Mouse (Mus musculus) layer of hippocampus, postnatal 10 days (tissue): ENCODE data around the gene Cltc. TPM values are rescaled to one million over a fixed set of nuclear protein-coding genes. Genes with fewer than 3 reads are reported as not detected.
"Not testable (repeated sequence)": the region's sequence is repeated elsewhere in the genome, so short reads cannot be mapped to it uniquely, and the experiment has no call there.

Source experiments
- DNase-seq, 2 experiments: peaks; one replicate each; pipeline ENCODE4 v3.0.0; 2021; ENCODE audit warnings: low spot score in 2 of 2
- total RNA-seq, 2 experiments: library from RNA; stranded (reverse); gene quantifications; 2 replicates each; pipeline ENCODE4 v1.2.3; 2021

Cltc gene
- total RNA-seq, 2 experiments from 2014 or later, result 465 to 466 TPM

GRCm38 (mm10) chr11:86738956-86739355 is 18.4 kb downstream of the Cltc start:
- DNase-seq, result no peak

- DNase-seq, result not testable (repeated sequence)
Measured at GRCm38 (mm10) chr11:86738308-86738707, 19.1 kb downstream of the Cltc start.

GRCm38 (mm10) chr11:86737301-86738000 is 19.9 kb downstream of the Cltc start:
- no peak for DNase-seq

- DNase-seq, result no peak
Measured at GRCm38 (mm10) chr11:86734993-86735392, 22.4 kb downstream of the Cltc start.

- no peak for DNase-seq
Measured at GRCm38 (mm10) chr11:86734241-86734939, 23.0 kb downstream of the Cltc start.

GRCm38 (mm10) chr11:86731443-86731842 is 25.9 kb downstream of the Cltc start:
- DNase-seq, result no peak

GRCm38 (mm10) chr11:86725607-86726006 is 31.8 kb downstream of the Cltc start:
- no peak for DNase-seq

- DNase-seq, result no peak
Measured at GRCm38 (mm10) chr11:86724982-86725381, 32.4 kb downstream of the Cltc start.

DNA sequence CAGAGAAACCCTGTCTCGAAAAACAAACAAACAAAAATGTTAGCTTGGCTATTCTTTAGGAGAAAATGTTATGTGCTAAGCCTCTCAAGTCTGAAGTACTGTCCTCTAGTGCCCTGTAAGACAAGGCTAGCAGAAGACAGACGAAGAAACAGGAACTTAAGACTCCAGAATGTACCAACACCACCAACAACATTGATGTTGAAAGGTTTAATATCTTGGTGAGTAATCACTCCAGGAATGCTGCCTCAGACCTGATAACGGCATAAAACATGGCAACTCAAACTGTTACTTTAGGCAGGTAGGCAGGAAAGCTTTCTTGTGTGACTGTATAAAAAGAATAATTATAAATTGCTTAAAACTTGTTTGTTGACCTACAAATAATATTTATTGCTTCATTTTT is 33.4 kb downstream of the Cltc start:
- no peak for DNase-seq

- DNase-seq, result no peak
Measured at GRCm38 (mm10) chr11:86719390-86719789, 38.0 kb downstream of the Cltc start.

- no peak for DNase-seq
Measured at GRCm38 (mm10) chr11:86718369-86718768, 39.0 kb downstream of the Cltc start.

DNA sequence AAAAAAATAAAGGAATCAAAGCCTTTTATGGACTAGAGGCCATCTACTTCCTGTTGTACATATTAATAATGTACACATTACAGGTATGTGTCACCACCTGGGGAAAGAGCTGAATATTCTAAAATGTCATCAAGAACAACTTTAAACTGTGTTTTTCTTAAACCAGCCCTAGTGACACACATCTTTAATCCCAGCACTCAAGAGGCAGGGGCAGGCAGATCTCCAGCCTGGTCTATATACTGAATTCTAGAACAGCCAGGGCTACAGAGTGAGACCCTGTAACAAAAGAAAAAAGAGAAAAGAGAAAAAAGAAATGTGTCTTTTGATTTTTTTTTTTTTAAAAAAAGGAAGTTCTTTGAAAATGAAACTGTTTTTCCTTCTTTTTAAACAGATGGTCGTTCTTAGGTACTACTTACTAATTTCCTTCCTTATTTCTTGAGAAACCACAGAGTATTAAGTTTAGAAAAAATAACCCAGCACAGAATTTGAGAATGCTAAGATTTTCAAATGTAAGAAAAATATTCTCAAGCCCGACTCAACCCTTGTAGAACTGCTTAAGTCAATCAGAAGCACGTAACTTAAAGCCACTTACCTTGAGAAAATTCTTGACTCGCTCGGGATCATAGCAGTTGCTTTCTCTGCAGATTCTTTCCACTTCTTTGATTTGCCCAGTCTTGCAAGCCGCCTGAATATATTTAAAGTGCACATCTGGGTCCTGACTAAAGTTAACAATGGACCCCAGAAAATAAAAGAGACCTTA is 39.9 kb downstream of the Cltc start:
- DNase-seq, result no peak

DNA sequence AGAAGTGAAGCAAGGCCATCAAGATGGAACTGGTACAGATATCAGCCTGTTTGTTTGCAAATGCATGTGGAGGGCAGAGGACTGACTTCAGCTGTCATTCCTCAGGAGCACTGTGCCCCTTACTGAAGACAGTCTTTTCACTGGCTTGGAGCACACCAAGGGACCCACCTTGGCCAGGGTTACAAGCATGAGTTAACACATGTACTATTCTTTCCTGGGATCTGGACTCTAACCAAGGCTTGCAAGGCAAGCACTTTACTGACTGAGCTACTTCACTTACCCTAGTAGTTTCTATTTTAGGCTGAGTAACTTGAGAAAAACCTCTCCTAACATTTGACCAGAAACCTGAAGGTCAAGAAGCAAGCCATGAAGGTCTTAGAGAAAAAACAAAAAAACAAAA is 42.8 kb downstream of the Cltc start:
- no peak for DNase-seq

DNA sequence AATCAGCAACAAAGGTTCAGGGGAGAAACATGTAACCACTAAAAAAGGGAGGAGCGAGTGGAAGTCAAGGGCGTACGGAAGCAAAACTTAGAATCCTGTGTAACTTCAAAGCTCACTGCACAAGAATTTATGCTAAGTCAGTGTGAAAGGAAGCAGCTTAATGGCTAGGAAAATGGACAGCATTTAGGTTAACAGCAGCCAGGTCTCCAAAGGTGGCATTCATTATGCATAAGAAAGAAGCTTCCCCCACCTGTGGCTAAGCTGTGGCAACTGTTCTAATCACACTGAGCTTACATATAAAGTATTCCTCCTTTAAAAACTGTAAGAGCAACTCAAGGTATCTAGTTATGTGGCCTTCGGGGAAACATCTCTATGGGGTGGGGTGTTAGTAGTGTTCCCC is 56.2 kb downstream of the Cltc start:
- DNase-seq, result no peak

- no peak for DNase-seq
Measured at GRCm38 (mm10) chr11:86695461-86695860, 61.9 kb downstream of the Cltc start.

GRCm38 (mm10) chr11:86692546-86692945 is 64.8 kb downstream of the Cltc start:
- no peak for DNase-seq

GRCm38 (mm10) chr11:86691956-86692355 is 65.4 kb downstream of the Cltc start:
- DNase-seq, result no peak

DNA sequence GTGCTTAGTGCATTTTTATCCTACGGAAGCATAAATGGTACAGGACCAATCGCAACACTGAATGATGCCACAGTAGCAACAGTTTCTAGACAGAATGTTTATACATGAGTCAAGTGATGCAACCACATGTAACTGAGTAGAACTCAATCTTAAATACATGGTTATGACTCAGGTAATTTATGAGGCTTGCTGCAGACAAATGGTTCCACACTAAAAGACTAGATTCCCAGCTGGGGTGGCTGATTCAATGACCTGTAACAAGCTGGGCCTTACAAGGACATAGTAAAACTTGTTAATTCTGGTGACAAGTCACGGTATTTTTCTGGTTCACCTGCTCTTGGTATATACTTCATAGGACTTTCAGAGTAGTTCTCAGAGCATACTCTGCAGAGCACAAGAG is 65.9 kb downstream of the Cltc start:
- DNase-seq, result no peak

DNA sequence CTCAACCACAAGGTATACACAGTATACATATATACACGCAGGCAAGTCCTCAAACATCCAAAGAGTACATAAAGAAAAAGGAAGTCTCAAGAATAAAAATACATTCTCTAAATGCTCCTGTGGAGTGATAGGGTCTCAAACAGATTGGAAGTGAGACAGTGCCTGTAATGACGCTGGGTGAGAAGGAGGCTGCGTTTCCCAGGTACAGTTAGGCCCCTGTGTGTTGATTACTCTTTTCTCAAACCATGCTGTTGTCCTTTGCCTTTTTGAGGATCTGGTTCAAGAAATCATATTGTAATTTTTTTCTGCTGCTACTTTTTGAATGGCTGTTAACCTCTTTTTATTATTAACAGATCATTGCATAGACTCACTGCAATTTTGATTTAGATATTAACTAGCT is 67.0 kb downstream of the Cltc start:
- no peak for DNase-seq

DNA sequence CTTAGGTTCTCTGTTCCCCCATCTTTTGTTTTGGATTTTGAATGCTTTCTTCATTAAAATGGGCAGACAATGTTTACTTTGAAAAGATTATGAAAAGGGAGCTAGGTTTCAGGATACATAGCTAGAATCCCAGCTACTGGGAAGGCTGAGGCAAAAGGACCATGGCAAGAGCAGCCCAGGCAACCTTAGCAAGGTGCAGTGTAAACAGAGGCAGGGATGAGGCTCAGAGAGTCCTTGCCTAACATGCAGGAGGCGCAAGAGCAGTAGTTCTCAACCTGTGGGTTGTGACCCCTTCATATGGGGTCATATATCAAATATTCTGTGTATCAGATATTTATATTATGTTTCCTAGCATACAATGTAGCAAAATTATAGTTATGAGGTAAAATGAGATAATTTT is 72.0 kb downstream of the Cltc start:
- DNase-seq, result no peak

- DNase-seq, result no peak
Measured at GRCm38 (mm10) chr11:86684126-86685012, 73.0 kb downstream of the Cltc start.
